Mouse (Mus musculus): Measurements from ENCODE around the gene Mettl21e.

- TF ChIP-seq CTCF (IDR thresholded peaks at IDR 0.05; ENCODE audit: control insufficient read depth, insufficient read depth, low read length) (no peak), POLR2A (IDR thresholded peaks at IDR 0.05; ENCODE audit: borderline replicate concordance, control insufficient read depth, low read depth, low read length) (no peak)
Measured at GRCm38 (mm10) chr1:44158317-44158716, 60.4 kb downstream of the Mettl21e start.
